Mouse (Mus musculus) G1E (cell line): ENCODE measurements around the gene Sdhaf1. TPM values are rescaled to one million over a fixed set of nuclear protein-coding genes. Genes with fewer than 3 reads are reported as not detected.
A peak's percentile ranks its signal among the peaks of the same experiment; 100 is the strongest.

Experiments
- ATAC-seq: 2 replicates; pipeline ENCODE4 v1.8.0; 2016; ENCODE audit warnings: mild to moderate bottlenecking; ENCODE audit not compliant: insufficient number of reproducible peaks, poor library complexity, low FRiP score, severe bottlenecking; ENCODE audit errors: extremely low read depth
- DNase-seq: peaks from one replicate; pipeline ENCODE4 v3.0.0; 2012; ENCODE audit warnings: low spot score
- H3K27me3 ChIP-seq: 2 replicates; pipeline ENCODE4 v1.6.1; 2012; ENCODE audit warnings: mild to moderate bottlenecking, low read length, inconsistent platforms; ENCODE audit not compliant: insufficient read depth
- H3K36me3 ChIP-seq: replicated peaks from 2 replicates; pipeline ENCODE3; 2012; ENCODE audit warnings: mild to moderate bottlenecking, inconsistent platforms
- H3K4me1 ChIP-seq: 2 replicates; pipeline ENCODE4 v1.6.1; 2012; ENCODE audit warnings: low read depth, low read length, inconsistent platforms, mixed read lengths; ENCODE audit not compliant: insufficient read depth
- H3K4me3 ChIP-seq: 2 replicates; pipeline ENCODE4 v1.5.1; 2012; ENCODE audit warnings: low read depth, mild to moderate bottlenecking, inconsistent platforms, low read length, moderate library complexity, mixed read lengths
- H3K9me3 ChIP-seq: replicated peaks from 2 replicates; pipeline ENCODE4 v1.6.1; 2012; ENCODE audit warnings: inconsistent platforms
- CTCF ChIP-seq: IDR thresholded peaks from 2 replicates; pipeline ENCODE4 v1.5.1; 2012; ENCODE audit warnings: low read depth, low read length, inconsistent platforms, mixed read lengths
- GATA1 ChIP-seq: IDR thresholded peaks from 2 replicates; pipeline ENCODE4 v1.6.1; 2012; ENCODE audit warnings: borderline replicate concordance, low read length, inconsistent platforms, mixed read lengths
- GATA2 ChIP-seq: IDR thresholded peaks from 2 replicates; pipeline ENCODE4 v1.6.1; 2012; ENCODE audit warnings: low read depth, low read length, inconsistent platforms, borderline replicate concordance
- POLR2AphosphoS5 ChIP-seq: IDR thresholded peaks from 2 replicates; pipeline ENCODE4 v1.6.1; 2012; ENCODE audit warnings: low read depth, low read length, inconsistent platforms; ENCODE audit not compliant: insufficient replicate concordance
- TAL1 ChIP-seq: conservative IDR thresholded peaks from 2 replicates; pipeline ENCODE4 v1.6.1; 2012; ENCODE audit warnings: low read depth, low read length, inconsistent platforms, mixed read lengths
- polyA plus RNA-seq: library from polyadenylated mRNA; stranded (reverse); fragments of >175 nt; gene quantifications from 2 replicates; pipeline ENCODE4 v1.2.3, GENCODE M21; 2012
- total RNA-seq, 2 experiments: library from RNA; stranded (forward) in 1 of 2; stranded (reverse) in 1 of 2; fragments of 200-1000 nt in 1 of 2; fragments of >200 nt in 1 of 2; fragmentation: Nextera tagmentation in 1 of 2; gene quantifications; 2 replicates each; pipeline ENCODE4 v1.2.3; 2014 to 2017

Sdhaf1 gene
- 4.1 and 4.3 TPM in 2 replicates for total RNA-seq (2014; fragmentation: Nextera tagmentation)
- 8.9 and 11.4 TPM in 2 replicates for total RNA-seq (2017)
- 9.2 and 11.7 TPM in 2 replicates for polyA plus RNA-seq

DNA sequence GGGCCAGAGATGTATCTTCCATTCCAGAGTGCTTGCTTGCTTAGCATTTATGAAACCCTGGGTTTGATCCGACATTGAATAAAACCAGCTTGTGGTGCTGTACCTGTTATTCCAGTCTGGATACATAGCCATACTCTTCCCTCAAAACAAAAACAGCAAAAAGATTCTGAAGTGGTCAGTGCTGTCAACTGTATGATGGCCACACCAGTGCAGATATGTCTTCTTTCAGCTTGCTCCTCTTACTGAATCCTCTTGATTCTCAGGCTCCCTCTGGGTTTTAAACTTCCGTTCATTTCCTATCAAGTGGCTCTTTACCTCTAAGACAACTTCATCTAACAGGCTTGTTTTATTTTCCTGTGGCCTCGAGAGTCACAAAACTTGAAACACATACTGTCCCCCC is at the start of gene Sdhaf1:
Gene Sdhaf1 (minus strand): TSS at position 101 of the 400 bp plus-strand sequence.
- Histone ChIP-seq H3K9me3 (0 out of 2 replicates have a peak, but pooled peaks cover 3% of the 10 kb centered on the region), H3K27me3 (peaks cover 12% of the 10 kb centered on the region)
- ATAC-seq: no peak

DNA sequence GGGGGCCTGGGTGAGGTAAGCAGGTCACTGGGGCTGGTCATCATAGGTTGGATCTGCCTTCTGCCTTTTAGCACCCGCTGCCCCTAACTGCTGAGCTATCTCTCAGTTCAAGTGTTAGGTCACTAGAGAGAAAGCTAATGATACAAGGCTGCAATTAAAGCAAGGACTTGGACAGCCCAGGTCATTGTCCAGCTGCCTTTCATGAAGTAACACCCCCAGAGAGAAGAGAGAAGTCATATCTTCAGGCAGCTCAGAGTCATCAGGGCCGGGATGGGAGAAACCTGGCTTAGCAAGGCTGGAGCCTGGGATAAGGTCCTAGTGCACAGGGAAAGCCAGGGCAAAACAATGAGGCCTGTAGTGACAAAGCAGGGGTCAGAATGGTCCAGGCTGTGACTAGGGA is 43.8 kb upstream of the Sdhaf1 start:
- Histone ChIP-seq H3K36me3 (no peaks in the 10 kb centered on the region), H3K4me3 (no peak overlapping the region), H3K9me3 (no peaks in the 10 kb centered on the region), H3K27me3 (peaks cover 23% of the 10 kb centered on the region), H3K4me1 (no peaks in the 10 kb centered on the region)
- TF ChIP-seq TAL1 (no peak), GATA1 (no peak), GATA2 (no peak), POLR2AphosphoS5 (no peak), CTCF (no peak)
- ATAC-seq: no peak
- no peak for DNase-seq

More for the DNA sequence above, at the start of gene Sdhaf1:
- TF ChIP-seq TAL1: no peak
- no peak for TF ChIP-seq CTCF
- no peak for TF ChIP-seq GATA2
- TF ChIP-seq GATA1: no peak
- TF ChIP-seq POLR2AphosphoS5: no peak
- DNase-seq: no peak
- Histone ChIP-seq H3K36me3 (peaks cover 11% of the 10 kb centered on the region), H3K4me1 (peaks cover 39% of the 10 kb centered on the region), H3K4me3 (peak within 1 kb of the TSS; percentile 89)

DNA sequence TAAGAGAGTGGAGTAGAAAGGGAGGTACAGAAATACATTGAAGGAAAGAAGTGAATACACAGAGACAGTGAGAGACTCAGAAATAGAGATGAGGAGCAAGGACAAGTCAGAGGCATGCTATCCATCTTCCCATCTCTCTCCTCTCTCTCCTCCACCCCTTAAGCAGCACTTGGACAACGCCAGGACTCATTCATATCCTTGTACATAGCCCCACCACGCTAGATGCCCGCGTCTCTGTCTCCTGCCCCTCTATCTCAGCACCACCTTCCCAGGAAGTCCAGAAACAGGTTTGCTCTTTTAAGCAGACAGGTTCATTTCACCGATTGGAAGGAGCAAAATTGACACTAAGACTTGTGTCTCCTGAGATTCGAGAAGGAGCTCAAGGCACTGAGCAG is 39.6 kb upstream of the Sdhaf1 start:
- Histone ChIP-seq H3K9me3 (no peaks in the 10 kb centered on the region), H3K27me3 (peaks cover 24% of the 10 kb centered on the region), H3K4me1 (no peaks in the 10 kb centered on the region), H3K36me3 (no peaks in the 10 kb centered on the region), H3K4me3 (no peak overlapping the region)
- ATAC-seq: no peak
- TF ChIP-seq GATA1 (no peak), TAL1 (no peak)
- DNase-seq: no peak

DNA sequence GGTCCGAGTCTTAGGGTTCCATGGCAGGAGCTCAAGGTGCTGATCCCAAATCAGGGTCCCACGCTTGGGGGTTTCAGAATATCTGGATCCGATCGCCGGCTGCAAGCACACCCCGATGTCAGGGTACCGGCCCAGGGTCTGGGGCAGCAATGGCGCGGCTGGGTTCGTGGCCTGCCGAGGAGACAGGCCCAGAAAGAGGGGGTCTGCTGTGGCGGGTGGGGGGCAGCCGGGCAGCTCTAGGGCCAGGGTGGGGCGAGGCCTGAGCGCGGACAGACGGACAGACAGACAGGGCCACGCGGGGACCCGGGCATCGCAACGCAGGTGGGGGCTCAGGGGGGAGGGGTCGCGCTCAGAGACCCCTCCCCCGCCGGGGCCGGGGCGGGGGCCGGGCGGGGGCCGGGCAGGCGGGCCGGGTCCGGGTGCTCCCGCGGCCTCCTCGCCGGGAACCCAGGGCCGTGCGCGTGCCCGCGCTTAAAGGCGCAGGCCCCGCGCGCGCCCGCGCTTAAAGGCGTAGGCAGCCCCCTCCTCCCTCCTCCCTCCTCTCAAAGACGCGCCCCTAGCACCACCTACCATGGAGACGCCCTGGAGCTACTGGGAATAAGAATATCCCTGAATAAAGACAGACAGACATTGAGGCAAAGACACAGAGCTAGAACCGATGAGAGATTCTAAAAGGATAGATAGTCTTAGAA is 39.1 kb upstream of the Sdhaf1 start, which contains the start of gene Lrfn3:
Gene Lrfn3 (minus strand): TSS at position 121 of the 692 bp plus-strand sequence.
- TF ChIP-seq POLR2AphosphoS5 (no peak), TAL1 (no peak), GATA1 (no peak), CTCF (no peak), GATA2 (no peak)
- ATAC-seq (no peak), DNase-seq (no peak)
- Histone ChIP-seq H3K4me3 (no peak within 1 kb of the TSS), H3K27me3 (peaks cover 24% of the 10 kb centered on the region), H3K4me1 (no peaks in the 10 kb centered on the region), H3K36me3 (no peaks in the 10 kb centered on the region), H3K9me3 (no peaks in the 10 kb centered on the region)

DNA sequence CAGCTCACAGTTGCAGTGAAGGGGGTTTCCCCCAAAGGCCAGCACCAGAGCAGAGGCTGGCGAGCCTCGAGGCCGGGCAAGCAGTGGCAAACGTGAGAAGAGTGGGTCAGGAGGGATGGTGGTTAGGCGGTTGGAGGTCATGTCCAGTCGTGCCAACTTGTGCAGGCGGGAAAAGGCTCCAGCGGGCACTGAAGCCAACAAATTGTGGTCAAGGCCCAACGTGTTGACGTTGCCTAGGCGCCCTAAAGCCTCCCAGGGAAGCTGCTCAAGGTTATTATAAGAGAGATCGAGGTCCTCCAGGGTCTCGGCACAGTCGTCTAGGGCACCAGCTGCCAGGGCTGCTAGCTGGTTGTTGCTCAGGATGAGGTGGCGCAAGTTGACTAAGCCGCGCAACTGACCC is 36.3 kb upstream of the Sdhaf1 start:
- H3K36me3 ChIP-seq: no peaks in the 10 kb centered on the region
- H3K27me3 ChIP-seq: peaks cover 24% of the 10 kb centered on the region
- no peaks in the 10 kb centered on the region for H3K4me1 ChIP-seq
- H3K4me3 ChIP-seq: no peak overlapping the region
- ATAC-seq (no peak), DNase-seq (no peak)
- H3K9me3 ChIP-seq: no peaks in the 10 kb centered on the region
- TF ChIP-seq CTCF (no peak), TAL1 (no peak), GATA2 (no peak), POLR2AphosphoS5 (no peak), GATA1 (no peak)

- Histone ChIP-seq H3K4me3 (no peak overlapping the region), H3K36me3 (no peaks in the 10 kb centered on the region), H3K27me3 (peaks cover 20% of the 10 kb centered on the region), H3K4me1 (no peaks in the 10 kb centered on the region), H3K9me3 (no peaks in the 10 kb centered on the region)
- ATAC-seq (no peak), DNase-seq (no peak)
- no peak for TF ChIP-seq TAL1
- TF ChIP-seq GATA2: no peak
- TF ChIP-seq POLR2AphosphoS5: no peak
- TF ChIP-seq CTCF: no peak
- TF ChIP-seq GATA1: no peak
These were observed 35.7 kb upstream of the Sdhaf1 start for GRCm38 (mm10) chr7:30359276-30359865.
